Mouse (Mus musculus) layer of hippocampus, postnatal 25 days (tissue): Measurements from ENCODE around the gene Lhx1. TPM values are rescaled to one million over a fixed set of nuclear protein-coding genes. Genes with fewer than 3 reads are reported as not detected.

Experiments used
- DNase-seq, 2 experiments: peaks; one replicate each; pipeline ENCODE4 v3.0.0; 2022; ENCODE audit warnings: mixed read lengths in 2 of 2, low spot score in 1 of 2; ENCODE audit errors: extremely low spot score in 1 of 2
- total RNA-seq, 2 experiments: library from RNA; stranded (reverse); gene quantifications; 2 replicates each; pipeline ENCODE4 v1.2.3; 2021

The Lhx1 gene
- total RNA-seq, 2 experiments from 2014 or later: 0.42 to 0.45 TPM

DNA sequence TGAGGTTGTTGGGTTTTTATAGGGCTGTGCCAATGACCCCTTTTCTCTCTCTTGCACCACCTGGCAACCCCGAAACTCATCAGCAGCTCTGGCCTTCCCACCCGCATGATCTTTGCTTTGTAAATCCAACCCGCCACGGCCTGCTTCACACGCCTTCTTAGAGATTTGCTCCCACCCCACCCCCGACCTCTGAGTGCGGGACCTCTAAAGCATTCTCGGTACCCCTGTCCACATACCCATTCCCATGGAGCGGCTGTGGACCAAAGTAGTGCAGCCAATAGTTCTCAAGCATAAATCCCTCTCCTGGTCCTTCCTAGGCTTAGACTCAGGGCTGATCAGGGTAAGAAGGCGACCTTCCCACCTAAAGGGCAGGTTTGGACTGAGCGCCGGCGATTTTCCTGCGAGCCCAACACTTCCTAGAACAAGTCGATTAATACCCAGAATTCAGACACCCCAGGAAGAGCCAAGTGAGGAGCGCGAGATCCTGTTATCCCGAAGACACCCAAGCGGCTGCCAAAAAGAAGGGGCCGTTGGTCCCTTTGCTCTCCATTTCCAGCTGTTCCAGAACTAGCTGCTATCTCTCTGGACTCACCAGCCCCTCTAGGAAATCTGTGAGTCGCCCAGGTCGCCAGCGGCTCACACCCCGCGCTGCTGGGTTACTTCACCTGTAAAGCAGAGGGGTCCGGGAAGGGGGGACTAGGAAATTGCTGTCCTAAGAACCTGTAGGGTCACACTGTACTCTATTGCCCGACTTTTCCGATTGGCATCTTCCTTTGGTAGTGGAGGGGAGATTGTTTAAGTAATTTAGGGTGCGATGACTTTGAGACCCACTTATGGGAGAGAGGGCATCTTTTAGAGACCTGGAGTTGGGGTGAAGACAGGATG lies 1.9 kb upstream of the Lhx1 start:
- no peak for DNase-seq

GRCm38 (mm10) chr11:84526451-84526850 lies 1.1 kb upstream of the Lhx1 start:
- DNase-seq: no peak

GRCm38 (mm10) chr11:84524511-84525270 lies 644 bp downstream of the Lhx1 start:
- DNase-seq: no peak

- DNase-seq: peak in 1 of 2 experiments; percentile 16
Measured at GRCm38 (mm10) chr11:84523841-84524510, 1.4 kb downstream of the Lhx1 start.

- DNase-seq: no peak
Measured at GRCm38 (mm10) chr11:84523321-84523831, 2.0 kb downstream of the Lhx1 start.

GRCm38 (mm10) chr11:84522577-84523320 lies 2.6 kb downstream of the Lhx1 start:
- DNase-seq: peak in 1 of 2 experiments; percentile 19

DNA sequence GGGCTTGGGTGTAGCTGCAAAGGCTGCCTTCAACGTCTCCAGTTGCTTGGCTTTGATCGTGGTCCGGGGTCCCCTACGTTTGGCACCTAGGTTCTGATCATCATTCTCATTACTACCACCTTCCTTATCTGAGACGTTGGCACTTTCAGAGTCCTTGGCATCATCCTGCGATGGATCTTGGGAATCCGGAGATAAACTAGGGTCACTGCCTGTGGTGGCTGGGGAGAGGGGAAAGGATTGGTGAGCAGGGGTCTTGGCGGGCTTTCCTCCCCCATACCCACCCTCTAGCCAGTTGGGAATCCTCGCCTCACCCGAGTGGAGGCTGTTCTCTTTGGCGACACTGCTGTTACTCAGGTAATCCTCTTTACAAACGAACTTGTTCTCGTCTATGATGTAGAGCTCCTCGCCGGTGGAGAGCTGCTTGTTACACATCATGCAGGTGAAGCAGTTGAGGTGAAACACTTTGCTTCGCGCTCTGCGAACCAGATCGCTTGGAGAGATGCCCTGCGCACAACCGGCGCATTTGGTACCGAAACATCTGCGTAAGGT lies 3.5 kb downstream of the Lhx1 start:
- no peak for DNase-seq

- no peak for DNase-seq
Measured at GRCm38 (mm10) chr11:84521071-84521390, 4.3 kb downstream of the Lhx1 start.

DNA sequence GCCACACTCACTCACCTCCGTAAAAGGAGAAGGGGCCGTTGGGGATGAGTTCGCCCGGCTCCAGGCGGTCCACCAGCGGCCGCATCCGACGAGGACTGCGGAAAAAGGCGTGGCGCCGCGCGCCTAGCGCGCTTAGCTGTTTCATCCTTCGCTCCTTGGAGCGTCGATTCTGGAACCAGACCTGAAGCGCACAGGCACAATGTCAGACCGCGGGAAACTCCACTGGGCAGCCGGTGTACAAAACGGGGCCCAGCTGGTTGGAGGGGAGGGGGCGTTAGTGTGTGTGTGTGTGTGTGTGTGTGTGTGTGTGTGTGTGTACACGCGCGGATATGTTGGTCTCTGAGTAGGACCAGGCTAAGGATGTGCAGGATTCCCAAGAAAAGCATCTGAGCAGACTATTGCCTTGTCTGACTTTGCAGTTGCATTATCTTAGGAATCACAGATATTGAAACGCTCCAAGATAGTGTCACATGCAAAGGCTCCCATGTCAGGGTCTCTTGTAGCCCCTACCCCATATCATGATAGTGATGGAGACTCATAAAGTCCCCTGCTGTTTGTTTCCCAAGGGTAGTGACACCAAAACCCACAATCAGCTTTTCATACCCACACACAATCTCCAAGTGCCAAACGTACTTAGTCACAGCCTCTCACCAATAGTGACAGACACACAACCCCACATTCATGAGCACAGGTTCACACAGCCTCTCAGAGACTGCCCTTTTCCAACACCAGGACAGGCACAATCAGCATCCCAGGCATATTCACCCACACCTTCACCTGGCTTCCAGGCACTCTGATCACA lies 4.9 kb downstream of the Lhx1 start:
- DNase-seq: no peak

- no peak for DNase-seq
Measured at GRCm38 (mm10) chr11:84519576-84520268, 5.6 kb downstream of the Lhx1 start.

DNA sequence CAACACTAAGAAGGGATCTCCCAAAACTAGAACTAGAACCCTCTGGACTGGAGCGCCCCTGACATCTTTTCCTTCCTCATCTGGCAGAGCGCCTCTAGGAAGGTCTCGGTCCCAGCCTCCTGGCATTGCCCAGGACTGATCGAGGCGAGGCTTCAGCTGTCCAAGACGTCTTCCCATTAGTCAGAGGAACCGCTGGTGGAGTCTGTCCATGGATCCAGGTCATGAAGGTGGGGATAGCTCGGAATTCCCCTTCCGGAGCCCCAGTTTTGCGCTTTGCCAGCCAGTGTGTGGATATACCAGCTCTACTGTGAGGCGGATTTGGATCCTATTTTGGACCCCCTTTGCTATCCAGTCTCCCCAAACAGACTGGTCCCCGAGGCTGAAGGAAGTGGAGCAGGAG lies 6.3 kb downstream of the Lhx1 start:
- DNase-seq: no peak

DNA sequence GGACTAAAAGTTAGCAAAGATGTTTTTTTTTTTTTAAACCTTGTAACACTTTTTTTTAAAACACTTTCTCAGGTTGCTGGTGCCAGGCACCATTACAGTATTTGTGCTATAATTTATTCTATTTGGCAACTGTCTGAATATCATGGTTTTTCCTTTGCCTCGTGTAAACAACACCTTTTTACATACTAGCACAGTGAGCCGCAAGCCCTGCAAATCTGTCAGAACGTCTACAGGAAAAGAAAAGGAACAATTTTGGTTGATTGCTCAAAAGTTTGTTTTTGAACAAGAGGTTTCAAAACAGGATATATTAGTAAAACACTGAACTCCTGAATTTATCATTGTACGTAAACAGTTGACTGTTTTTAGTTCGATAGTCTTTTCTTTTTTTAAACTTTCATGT lies 7.1 kb downstream of the Lhx1 start:
- no peak for DNase-seq

DNA sequence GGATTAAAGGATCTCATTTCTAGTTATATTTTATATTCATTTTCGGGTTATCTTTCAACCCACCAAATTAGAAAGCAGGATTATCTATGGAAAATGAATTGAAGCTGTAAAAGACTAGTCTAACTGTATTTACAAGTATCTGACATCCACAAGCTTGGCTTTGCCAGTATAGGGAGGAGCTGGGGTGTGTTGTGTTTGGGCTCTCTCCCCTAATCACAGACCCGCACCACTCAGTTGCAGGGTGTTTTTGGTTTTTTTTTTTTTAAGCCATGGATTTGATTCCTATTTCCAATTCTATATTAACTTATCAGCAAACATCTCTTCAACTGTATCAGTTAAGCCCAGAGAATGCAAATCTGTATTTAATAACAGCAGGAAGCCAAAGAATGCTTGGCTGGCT lies 7.9 kb downstream of the Lhx1 start:
- no peak for DNase-seq

DNA sequence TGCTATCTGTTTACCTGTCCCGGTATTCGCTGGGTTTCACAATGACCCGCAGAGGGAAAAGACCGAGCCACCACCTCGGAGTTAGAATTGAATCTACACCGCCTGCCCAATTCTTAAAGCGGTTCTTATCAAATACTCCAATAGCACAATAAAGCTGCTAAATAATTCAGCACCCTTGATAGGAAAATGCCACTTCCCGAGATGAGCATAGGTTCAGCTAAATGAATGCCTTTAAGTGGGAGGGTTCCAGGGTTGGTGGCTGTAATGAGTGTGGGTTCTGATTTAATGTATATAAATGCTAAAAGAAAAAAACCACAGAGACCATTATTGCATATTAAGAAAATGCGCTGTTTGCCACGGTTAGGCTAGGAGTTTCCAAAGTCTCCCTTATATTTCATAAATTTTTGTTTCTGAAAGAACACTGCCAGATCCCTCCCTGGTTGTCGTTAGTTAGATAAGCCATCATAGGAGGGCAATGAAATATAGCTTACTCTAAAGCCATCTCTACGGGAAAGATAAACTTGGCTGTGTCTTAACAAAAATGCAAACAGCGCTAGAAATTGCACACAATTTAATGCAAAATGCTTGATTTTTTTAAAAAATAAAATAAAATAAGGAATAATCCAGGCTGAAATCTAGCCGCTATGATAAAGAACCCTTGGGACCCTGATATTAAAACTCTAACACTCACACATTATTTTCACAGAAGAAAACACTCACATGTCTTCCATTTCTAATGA lies 8.7 kb downstream of the Lhx1 start:
- DNase-seq: no peak

DNA sequence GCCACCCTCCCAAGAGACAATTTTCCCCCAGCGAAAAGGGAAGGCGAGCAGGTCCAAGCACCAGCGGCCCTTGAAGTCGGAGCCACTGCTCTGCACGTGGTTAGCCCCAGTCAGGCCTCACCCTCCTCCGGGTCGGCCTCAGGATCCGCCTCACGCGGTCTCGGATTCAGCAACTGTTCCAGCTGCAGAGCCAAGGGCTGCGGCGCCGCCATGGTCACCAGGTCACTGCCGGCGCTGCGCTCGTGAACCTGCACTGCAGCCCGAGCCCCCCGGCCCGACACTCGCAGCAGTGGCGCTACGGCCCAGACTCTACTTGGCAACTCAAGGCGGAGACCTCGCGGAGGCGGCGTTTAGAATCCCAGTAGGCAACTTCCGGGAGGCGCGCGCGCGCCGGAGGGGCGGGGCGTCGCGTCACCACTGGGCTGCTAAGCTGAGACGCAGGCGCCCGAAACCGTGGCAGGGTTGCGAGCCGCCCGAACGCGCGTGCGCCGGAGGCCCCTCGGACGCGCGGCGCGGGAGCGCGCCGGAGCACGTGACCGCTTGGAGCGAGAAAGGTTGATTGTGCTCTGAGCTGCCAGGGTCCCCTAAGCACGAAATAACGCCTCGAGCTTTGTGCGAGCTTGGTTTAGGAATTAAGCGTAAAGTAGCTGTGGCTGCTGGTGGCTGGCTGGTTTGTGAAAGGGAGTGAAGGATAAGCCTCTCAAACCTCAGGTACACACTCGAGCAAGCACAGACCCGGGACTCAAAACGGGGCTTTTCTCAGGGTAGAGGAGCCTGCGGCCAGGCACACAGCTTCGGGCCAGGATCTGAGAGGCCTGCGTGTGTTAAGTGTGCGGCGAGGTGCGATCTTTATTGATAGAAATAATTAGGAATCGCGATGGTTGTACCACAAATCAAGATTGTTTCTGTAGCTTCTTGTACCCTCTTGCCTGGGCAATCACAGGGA lies 11.9 kb downstream of the Lhx1 start, which contains the start of gene Aatf:
TSS of gene Aatf (minus strand) at position 352 of the 946 bp plus-strand sequence.
- peak; percentile 89 for DNase-seq

DNA sequence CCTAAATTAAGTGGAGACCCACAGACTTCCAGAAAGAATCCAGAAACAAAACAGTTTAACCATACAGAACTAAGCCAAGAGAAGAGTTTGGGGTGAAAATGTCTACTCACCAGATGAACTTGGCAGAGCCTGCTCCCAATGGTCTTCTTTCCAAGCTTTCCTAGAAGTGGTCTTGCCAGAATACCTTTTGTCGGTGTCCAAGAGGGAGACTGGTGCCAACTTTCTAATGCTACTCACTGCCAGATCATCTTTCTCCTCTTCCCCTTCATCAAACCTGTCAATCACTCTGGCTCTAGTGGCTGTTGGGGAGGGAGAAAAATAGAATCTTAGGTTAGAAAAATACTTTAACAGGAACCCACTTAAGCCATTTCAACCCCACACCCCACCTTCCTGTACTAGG lies 13.3 kb downstream of the Lhx1 start:
- no peak for DNase-seq

DNA sequence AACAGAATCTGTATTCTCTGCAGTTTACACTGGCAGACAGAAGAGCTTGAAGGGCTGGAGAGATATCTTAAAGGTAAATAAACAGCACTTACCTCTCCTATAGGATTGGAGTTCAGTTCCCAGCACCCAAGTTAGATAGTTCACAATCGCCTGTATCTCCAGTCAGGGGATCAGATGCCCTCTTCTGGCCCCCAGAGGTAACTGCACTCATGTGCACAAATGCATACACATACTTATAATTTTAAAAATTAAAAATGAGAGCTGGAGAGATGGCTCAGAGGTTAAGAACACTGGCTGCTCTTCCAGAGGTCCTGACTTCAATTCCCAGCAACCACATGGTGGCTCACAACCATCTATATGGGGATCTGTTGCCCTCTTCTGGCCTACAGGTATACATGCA lies 21.0 kb downstream of the Lhx1 start:
- no peak for DNase-seq
